Mouse (Mus musculus): ENCODE results near the gene Efna5.

Efna5 gene

GRCm38 (mm10) chr17:62857275-62857674 lies 23.8 kb downstream of the Efna5 start:
- no peak for DNase-seq (ENCODE audit: low spot score in 2 of 2)

DNA sequence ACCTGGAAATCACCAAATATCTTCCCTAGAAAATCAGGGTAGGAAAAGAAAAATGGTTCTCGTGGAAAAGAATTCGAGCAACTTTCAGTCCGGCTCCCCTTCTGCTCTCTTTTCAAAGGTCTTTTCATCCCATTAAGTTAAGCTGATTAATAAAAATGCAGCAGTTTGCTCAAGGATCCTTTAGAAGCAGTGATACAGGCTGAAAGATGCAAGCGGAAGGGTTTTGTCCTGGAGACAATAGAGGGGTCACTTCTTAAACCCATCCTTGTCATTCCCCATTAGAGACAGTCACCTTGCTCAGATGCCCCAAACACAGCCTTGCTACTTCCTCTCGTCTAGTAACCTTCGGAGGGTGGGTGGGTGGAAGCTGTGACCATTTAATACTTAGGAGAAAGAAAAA lies 27.4 kb downstream of the Efna5 start:
- no peak for DNase-seq (ENCODE audit: low spot score in 2 of 2)

DNA sequence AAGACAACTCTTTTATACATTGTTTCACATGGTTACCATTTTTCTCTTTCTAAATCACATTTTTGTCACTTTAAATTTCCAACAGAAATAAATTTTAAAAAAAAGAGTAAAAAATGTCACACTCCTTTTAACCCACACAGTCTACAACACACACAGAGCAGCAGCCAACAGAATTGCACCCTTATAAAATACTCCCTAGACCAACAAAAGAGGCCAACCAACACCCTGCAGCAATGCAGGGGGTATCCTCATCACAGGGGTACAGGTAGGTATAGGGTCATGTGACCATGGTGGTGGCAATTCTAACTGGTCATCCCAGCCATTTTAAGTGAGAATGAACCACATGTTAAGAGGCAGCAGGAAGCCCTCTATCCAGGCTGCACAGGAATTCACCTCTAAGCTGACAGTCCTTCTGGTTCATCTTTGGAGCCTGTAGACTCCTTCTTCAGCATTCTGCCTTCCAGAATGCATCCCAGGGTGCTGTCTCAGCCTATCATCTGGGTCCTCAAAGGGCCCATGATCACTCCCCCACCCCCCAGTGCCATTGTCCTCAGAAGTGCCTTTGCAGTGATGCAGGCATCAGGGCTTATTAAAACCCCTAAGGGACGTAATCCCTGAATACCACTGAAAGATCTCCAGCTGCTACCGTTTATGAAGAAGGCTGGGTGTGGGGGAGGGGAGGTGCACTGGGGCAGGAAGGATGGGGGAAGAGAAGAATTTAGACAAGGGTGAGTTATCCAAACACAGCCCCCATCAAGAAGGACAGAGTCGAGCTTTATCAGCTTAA lies 28.1 kb downstream of the Efna5 start:
- no peak for DNase-seq (ENCODE audit: low spot score in 2 of 2)

DNA sequence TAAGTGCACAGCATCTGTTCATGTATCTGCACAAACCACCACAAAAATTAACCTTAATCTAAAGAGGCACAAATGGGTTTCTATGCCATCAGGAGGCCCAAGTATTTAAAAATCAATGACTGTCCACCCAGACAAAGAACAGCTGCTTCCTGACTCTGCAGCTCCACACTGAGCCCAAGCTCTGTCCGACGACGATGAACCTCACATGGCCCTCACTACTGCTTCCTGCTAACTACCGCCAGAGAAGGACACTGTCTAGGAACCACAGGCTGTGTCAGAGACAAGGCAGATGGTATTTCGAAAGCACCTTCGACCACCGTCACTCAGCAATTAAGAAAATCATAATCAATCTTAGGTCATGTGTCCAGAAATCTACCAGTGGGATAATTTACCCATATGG lies 29.8 kb downstream of the Efna5 start:
- no peak for DNase-seq (ENCODE audit: low spot score in 2 of 2)

- DNase-seq (ENCODE audit: low spot score in 2 of 2), result no peak
These were observed 30.5 kb downstream of the Efna5 start for GRCm38 (mm10) chr17:62850603-62851002.

DNA sequence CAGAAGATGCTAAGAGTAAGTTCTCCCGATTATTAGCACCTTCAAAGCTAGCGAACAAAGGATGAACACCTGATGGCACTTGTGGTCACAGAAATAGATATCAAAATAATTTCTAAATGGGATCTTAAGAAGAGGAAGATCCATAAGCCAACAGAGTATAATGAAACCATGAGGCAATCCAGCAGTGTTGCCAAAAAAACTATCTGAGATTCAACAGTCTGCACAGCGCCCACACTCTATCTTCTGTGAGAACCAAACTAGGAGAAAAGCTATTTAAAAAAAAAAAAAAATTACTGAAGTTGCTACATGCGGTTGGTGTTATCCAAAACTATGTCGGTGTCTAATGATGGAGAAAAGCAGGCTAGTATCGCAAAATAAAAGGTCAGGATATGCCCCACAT lies 31.4 kb downstream of the Efna5 start:
- DNase-seq (ENCODE audit: low spot score in 2 of 2), result peak in 1 of 2 experiments; percentile 63

DNA sequence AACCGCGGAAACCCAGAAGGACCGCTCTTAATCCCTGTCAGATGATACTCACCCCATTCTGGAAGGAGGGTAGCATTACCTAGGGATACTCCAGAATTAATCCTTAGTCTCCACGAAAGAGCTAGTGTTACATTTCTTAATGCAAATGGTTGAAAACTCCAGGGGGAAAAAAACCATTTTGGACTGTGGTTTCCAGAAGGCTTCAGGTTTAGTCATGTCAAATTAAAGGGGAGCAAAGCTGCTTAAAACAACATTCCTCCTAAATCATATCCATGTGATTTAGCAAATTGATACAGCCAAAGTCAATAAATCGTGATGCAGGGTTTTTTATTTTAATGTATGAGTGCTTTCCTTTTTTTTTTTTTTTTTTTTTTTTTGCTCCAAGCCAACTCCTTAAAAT lies 35.5 kb downstream of the Efna5 start:
- DNase-seq (ENCODE audit: low spot score in 2 of 2), result no peak

DNA sequence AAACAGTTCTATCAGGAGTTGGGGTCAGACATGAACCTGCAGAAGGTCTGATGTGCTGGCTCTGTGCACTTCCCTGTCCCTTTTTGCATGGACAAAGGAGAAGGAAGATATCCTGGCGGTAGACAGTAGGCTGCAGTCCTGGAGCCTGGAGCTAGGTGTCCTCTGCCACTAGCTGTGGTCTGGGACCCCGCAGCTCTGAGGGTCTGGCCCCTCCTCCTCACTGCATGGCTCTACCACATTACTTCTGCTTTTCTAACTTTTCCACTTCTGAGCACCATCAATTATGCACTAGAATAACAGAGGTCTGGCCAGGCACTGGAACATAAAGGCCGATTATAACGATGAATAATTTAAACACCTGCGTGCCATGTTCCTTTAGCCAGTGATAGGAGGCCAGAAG lies 36.8 kb downstream of the Efna5 start:
- no peak for DNase-seq (ENCODE audit: low spot score in 2 of 2)

DNA sequence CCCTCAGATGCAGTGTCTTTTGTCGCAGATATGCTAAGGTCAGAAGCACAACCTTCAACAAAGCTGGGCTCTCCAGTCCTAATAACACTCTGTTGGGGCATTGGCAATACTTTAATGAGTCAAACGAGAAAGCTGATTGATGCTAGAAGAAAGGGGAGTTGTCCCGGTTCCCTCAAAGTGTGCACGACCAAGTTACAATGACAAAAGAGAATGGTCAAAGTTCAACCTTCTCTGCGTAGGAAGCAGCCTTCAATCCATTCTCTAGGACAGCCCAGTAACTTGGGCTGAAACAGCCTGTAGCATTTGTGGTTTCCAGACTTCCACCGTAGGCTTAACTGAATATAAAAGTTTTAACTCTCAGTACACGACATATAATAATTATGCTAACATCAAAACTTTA lies 43.8 kb downstream of the Efna5 start:
- no peak for DNase-seq (ENCODE audit: low spot score in 2 of 2)

GRCm38 (mm10) chr17:62836598-62837106 lies 44.5 kb downstream of the Efna5 start:
- no peak for DNase-seq (ENCODE audit: low spot score in 2 of 2)

DNA sequence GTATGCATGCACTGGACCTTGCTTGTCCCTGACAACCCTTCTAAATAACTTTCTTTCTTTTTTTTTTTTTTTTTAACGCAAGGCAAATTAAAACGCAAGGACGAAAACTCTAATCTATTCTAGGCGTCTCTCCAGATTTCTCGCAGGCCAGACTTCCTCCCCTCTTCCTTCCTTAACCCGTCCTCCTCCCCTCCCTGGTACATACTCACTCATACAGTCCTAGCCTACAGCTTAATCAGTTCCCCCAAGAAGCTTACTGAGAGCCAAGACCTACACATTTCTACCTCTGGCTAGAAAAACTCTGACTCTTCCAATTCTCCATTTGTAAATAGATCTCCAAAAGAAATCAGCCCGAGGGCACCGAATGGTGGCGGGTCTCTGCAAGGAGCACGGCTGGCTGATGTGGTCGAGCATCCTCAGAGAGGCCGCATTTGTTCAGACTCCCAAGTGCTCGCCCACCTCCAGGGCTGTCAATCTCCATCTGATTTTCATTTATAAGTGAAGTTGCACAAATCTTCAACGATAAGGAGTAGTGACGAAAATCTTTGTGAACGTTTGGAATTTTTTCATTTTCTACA lies 48.5 kb downstream of the Efna5 start:
- DNase-seq (ENCODE audit: low spot score in 2 of 2), result no peak

DNA sequence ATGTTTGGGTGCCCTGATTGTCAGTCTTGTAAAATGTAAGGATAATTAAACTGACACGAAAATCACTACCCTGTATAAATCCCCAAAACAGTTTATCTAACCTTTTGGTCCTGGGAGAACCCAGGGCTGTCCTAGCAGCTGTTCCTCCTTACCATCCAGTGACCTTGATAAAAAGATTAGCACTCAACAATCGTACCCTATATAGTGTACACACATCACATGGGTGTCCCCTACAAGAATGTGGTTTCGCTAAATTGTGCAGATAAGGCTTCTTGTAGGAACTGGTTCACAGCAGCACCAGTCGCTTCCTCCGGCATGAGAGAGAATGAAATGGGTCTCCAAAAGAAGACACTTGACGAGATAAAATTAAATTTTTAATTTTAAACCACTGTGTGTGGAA lies 53.6 kb downstream of the Efna5 start:
- DNase-seq (ENCODE audit: low spot score in 2 of 2), result no peak

DNA sequence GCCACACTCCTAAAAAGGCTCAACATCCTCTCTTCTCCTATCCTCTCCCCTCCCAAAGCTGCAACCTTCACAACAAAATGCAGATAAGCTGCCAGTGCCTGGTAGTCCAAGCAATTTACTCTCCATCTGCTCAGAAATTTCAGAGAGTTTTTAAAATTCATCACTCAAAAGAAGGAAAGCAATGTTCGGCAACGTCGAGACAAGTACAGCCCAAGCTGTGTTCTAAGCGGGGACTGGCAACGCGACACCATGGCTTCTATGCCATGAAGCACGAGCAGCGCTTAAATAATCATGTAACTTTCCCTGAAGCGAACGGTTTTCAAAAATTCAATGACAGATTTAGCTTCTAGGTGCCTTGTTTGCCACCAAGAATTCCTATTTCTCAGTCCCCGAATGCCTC lies 59.9 kb downstream of the Efna5 start:
- peak in 1 of 2 experiments; percentile 21 for DNase-seq (ENCODE audit: low spot score in 2 of 2)

- no peak for DNase-seq (ENCODE audit: low spot score in 2 of 2)
These were observed 61.2 kb downstream of the Efna5 start for GRCm38 (mm10) chr17:62819931-62820330.

GRCm38 (mm10) chr17:62818821-62819220 lies 62.3 kb downstream of the Efna5 start:
- no peak for DNase-seq (ENCODE audit: low spot score in 2 of 2)

- DNase-seq (ENCODE audit: low spot score in 2 of 2), result no peak
These were observed 62.8 kb downstream of the Efna5 start for GRCm38 (mm10) chr17:62818337-62818736.

DNA sequence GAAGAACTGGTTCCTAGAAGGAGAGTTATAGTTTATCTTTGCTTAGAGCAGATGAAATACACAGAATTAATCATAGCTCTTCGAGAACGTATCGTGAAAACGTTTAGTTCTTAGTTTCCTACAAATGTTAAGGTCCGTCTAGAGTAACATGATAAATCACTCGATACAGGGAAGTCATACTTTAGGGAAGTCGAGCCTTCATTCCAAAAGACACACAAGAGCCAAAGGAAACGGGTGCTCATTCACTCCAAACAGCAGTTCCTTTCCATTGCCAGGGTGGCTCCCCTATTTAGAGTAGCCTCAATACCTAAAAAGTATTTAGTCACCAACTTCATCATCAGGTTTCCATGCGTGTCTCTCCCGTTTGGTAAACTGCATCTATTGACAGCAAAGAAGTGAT lies 64.2 kb downstream of the Efna5 start:
- no peak for DNase-seq (ENCODE audit: low spot score in 2 of 2)

DNA sequence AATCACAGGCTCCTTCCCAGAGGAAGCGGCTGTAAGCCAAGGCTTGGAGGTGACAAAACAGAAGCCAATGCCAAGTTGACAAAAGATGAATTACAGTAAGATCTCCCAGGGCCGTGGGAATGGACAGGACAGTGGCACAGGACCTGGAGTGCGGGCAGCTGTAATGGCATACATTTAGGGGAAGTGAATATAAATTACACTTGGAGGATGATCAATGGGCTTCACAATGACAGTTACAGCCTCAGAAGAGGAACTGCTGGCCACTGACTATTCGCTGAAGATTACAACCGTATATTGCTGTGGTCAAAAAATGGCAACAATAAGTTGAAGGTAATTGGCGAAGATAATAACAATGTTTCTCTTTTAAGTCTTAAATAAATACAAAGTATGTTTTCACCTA lies 67.7 kb downstream of the Efna5 start:
- no peak for DNase-seq (ENCODE audit: low spot score in 2 of 2)

GRCm38 (mm10) chr17:62807891-62808290 lies 73.2 kb downstream of the Efna5 start:
- DNase-seq (ENCODE audit: low spot score in 2 of 2), result no peak

GRCm38 (mm10) chr17:62806646-62807045 lies 74.5 kb downstream of the Efna5 start:
- no peak for DNase-seq (ENCODE audit: low spot score in 2 of 2)

- no peak for DNase-seq (ENCODE audit: low spot score in 2 of 2)
These were observed 78.4 kb downstream of the Efna5 start for GRCm38 (mm10) chr17:62802748-62803147.

DNA sequence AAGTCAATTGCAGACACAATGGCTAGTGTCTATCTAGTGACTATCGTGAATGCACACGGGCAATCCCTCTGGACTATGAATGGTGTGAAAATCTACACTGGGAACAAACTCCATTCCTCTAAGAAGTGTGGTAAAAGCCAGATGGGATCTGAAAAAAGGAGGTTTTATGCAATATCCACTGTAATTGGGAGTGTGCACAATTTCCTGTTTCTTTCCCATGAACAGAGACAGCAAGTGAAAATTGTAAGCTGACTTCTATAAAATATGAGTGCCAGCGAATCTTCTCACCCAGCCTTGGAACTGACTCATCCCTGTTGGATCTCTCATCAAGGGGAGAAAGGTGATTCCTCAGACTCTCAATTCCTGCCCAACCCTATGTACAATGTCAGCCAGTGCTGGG lies 83.8 kb downstream of the Efna5 start:
- DNase-seq (ENCODE audit: low spot score in 2 of 2), result no peak
